Mouse (Mus musculus) thymus, postnatal 0 days (tissue): ENCODE results near the gene Magi1. TPM values are rescaled to one million over a fixed set of nuclear protein-coding genes. Genes with fewer than 3 reads are reported as not detected.

ENCODE experiments used
- DNase-seq: peaks from one replicate; pipeline ENCODE4 v3.0.0-alpha.2; 2015; ENCODE audit warnings: low spot score
- polyA plus RNA-seq: library from polyadenylated mRNA; unstranded; fragments of >200 nt; fragmentation: Nextera tagmentation; extraction: Ambion mirVana; gene quantifications from 2 replicates; pipeline ENCODE4 v1.2.1, GENCODE M21; 2015

Magi1 gene
- polyA plus RNA-seq, result 1.4 and 1.5 TPM in 2 replicates

GRCm38 (mm10) chr6:94283318-94284061 is at the start of gene Magi1:
Magi1 (minus strand) TSS chr6:94283917.
- peak; percentile 75 for DNase-seq

- DNase-seq, result no peak
These were observed 43.4 kb upstream of the Magi1 start for GRCm38 (mm10) chr6:94327143-94327542.

- DNase-seq, result no peak
These were observed 33.2 kb upstream of the Magi1 start for GRCm38 (mm10) chr6:94316886-94317285.

- DNase-seq, result no peak
These were observed 28.6 kb upstream of the Magi1 start for GRCm38 (mm10) chr6:94312285-94312684.

- DNase-seq, result no peak
These were observed 24.8 kb upstream of the Magi1 start for GRCm38 (mm10) chr6:94308498-94308897.

GRCm38 (mm10) chr6:94303512-94303911 is 19.8 kb upstream of the Magi1 start:
- no peak for DNase-seq

GRCm38 (mm10) chr6:94301804-94302203 is 18.1 kb upstream of the Magi1 start:
- no peak for DNase-seq

GRCm38 (mm10) chr6:94300562-94300961 is 16.8 kb upstream of the Magi1 start:
- no peak for DNase-seq

GRCm38 (mm10) chr6:94287387-94287786 is 3.7 kb upstream of the Magi1 start:
- DNase-seq, result no peak

GRCm38 (mm10) chr6:94286555-94286954 is 2.8 kb upstream of the Magi1 start:
- DNase-seq, result no peak

GRCm38 (mm10) chr6:94284089-94284825 is 540 bp upstream of the Magi1 start:
- no peak for DNase-seq

- DNase-seq, result no peak
These were observed 1.1 kb downstream of the Magi1 start for GRCm38 (mm10) chr6:94282301-94283241.

GRCm38 (mm10) chr6:94281606-94282280 is 2.0 kb downstream of the Magi1 start:
- DNase-seq, result no peak

- DNase-seq, result no peak
These were observed 9.8 kb downstream of the Magi1 start for GRCm38 (mm10) chr6:94273941-94274340.

- DNase-seq, result no peak
These were observed 13.7 kb downstream of the Magi1 start for GRCm38 (mm10) chr6:94270001-94270400.

- no peak for DNase-seq
These were observed 14.5 kb downstream of the Magi1 start for GRCm38 (mm10) chr6:94269174-94269573.

- DNase-seq, result no peak
These were observed 18.3 kb downstream of the Magi1 start for GRCm38 (mm10) chr6:94265244-94265935.

- no peak for DNase-seq
These were observed 19.4 kb downstream of the Magi1 start for GRCm38 (mm10) chr6:94264183-94264941.

- DNase-seq, result no peak
These were observed 22.9 kb downstream of the Magi1 start for GRCm38 (mm10) chr6:94260831-94261230.

- DNase-seq, result no peak
These were observed 23.7 kb downstream of the Magi1 start for GRCm38 (mm10) chr6:94259981-94260380.
